Mouse (Mus musculus): Measurements from ENCODE around the gene Cyp26c1.

Cyp26c1 gene

GRCm38 (mm10) chr19:37685281-37685680 is at the start of gene Cyp26c1:
TSS of gene Cyp26c1 (plus strand) at chr19:37685581.
- H3K36me3 ChIP-seq (ENCODE audit: insufficient read depth, low read length): no peaks in the 10 kb centered on the region
- TF ChIP-seq NANOG (IDR thresholded peaks at IDR 0.05; ENCODE audit: borderline replicate concordance, low read length) (no peak), POU5F1 (IDR thresholded peaks at IDR 0.05; ENCODE audit: borderline replicate concordance, low read length) (no peak), CTCF (conservative IDR thresholded peaks at IDR 0.05; ENCODE audit: low read length) (no peak)
- peaks cover 76% of the 10 kb centered on the region for H3K27me3 ChIP-seq (ENCODE audit: insufficient read depth, low read length)
- H3K9me3 ChIP-seq (ENCODE audit: low read length): no peaks in the 10 kb centered on the region
- peaks cover 48% of the 10 kb centered on the region for H3K4me1 ChIP-seq (replicated peaks; ENCODE audit: low read depth, low read length)
- H3K4me3 ChIP-seq (replicated peaks; ENCODE audit: low read length): peak within 1 kb of the TSS; percentile 63

GRCm38 (mm10) chr19:37647994-37648393 is 37.4 kb upstream of the Cyp26c1 start:
- no peaks in the 10 kb centered on the region for H3K36me3 ChIP-seq (ENCODE audit: insufficient read depth, low read length)
- peaks cover 5% of the 10 kb centered on the region; the same call in 1 of the 2 replicates for H3K4me1 ChIP-seq (replicated peaks; ENCODE audit: low read depth, low read length)
- no peaks in the 10 kb centered on the region for H3K27me3 ChIP-seq (ENCODE audit: insufficient read depth, low read length)
- no peak overlapping the region for H3K4me3 ChIP-seq (replicated peaks; ENCODE audit: low read length)
- TF ChIP-seq POU5F1 (IDR thresholded peaks at IDR 0.05; ENCODE audit: borderline replicate concordance, low read length) (no peak), NANOG (IDR thresholded peaks at IDR 0.05; ENCODE audit: borderline replicate concordance, low read length) (no peak), CTCF (conservative IDR thresholded peaks at IDR 0.05; ENCODE audit: low read length) (no peak)
- no peaks in the 10 kb centered on the region for H3K9me3 ChIP-seq (ENCODE audit: low read length)

- TF ChIP-seq CTCF (conservative IDR thresholded peaks at IDR 0.05; ENCODE audit: low read length): no peak
- no peak for TF ChIP-seq NANOG (IDR thresholded peaks at IDR 0.05; ENCODE audit: borderline replicate concordance, low read length)
- TF ChIP-seq POU5F1 (IDR thresholded peaks at IDR 0.05; ENCODE audit: borderline replicate concordance, low read length): no peak
- peaks cover 9% of the 10 kb centered on the region; the same call in 1 of the 2 replicates for H3K4me1 ChIP-seq (replicated peaks; ENCODE audit: low read depth, low read length)
Observed at GRCm38 (mm10) chr19:37650526-37650925, 34.9 kb upstream of the Cyp26c1 start.

GRCm38 (mm10) chr19:37654012-37654411 is 31.4 kb upstream of the Cyp26c1 start:
- TF ChIP-seq CTCF (conservative IDR thresholded peaks at IDR 0.05; ENCODE audit: low read length): no peak
- TF ChIP-seq POU5F1 (IDR thresholded peaks at IDR 0.05; ENCODE audit: borderline replicate concordance, low read length): no peak
- no peak for TF ChIP-seq NANOG (IDR thresholded peaks at IDR 0.05; ENCODE audit: borderline replicate concordance, low read length)
- 0 out of 2 replicates have a peak, but pooled peaks cover 3% of the 10 kb centered on the region for H3K9me3 ChIP-seq (ENCODE audit: low read length)
- H3K36me3 ChIP-seq (ENCODE audit: insufficient read depth, low read length): no peaks in the 10 kb centered on the region
- no peak overlapping the region for H3K4me3 ChIP-seq (replicated peaks; ENCODE audit: low read length)
- H3K4me1 ChIP-seq (replicated peaks; ENCODE audit: low read depth, low read length): peaks cover 28% of the 10 kb centered on the region
- H3K27me3 ChIP-seq (ENCODE audit: insufficient read depth, low read length): no peaks in the 10 kb centered on the region

More at GRCm38 (mm10) chr19:37650526-37650925, 34.9 kb upstream of the Cyp26c1 start:
- Histone ChIP-seq H3K36me3 (ENCODE audit: insufficient read depth, low read length) (no peaks in the 10 kb centered on the region), H3K4me3 (replicated peaks; ENCODE audit: low read length) (no peak overlapping the region), H3K9me3 (ENCODE audit: low read length) (0 out of 2 replicates have a peak, but pooled peaks cover 3% of the 10 kb centered on the region), H3K27me3 (ENCODE audit: insufficient read depth, low read length) (no peaks in the 10 kb centered on the region)

- Histone ChIP-seq H3K4me1 (replicated peaks; ENCODE audit: low read depth, low read length) (peaks cover 39% of the 10 kb centered on the region), H3K27me3 (ENCODE audit: insufficient read depth, low read length) (no peaks in the 10 kb centered on the region), H3K36me3 (ENCODE audit: insufficient read depth, low read length) (no peaks in the 10 kb centered on the region), H3K4me3 (replicated peaks; ENCODE audit: low read length) (no peak overlapping the region), H3K9me3 (ENCODE audit: low read length) (0 out of 2 replicates have a peak, but pooled peaks cover 3% of the 10 kb centered on the region)
- TF ChIP-seq POU5F1 (IDR thresholded peaks at IDR 0.05; ENCODE audit: borderline replicate concordance, low read length): no peak
- no peak for TF ChIP-seq CTCF (conservative IDR thresholded peaks at IDR 0.05; ENCODE audit: low read length)
- TF ChIP-seq NANOG (IDR thresholded peaks at IDR 0.05; ENCODE audit: borderline replicate concordance, low read length): no peak
Observed at GRCm38 (mm10) chr19:37656441-37656840, 28.9 kb upstream of the Cyp26c1 start.

GRCm38 (mm10) chr19:37665256-37665655 is 20.1 kb upstream of the Cyp26c1 start:
- Histone ChIP-seq H3K4me3 (replicated peaks; ENCODE audit: low read length) (no peak overlapping the region), H3K9me3 (ENCODE audit: low read length) (no peaks in the 10 kb centered on the region), H3K4me1 (replicated peaks; ENCODE audit: low read depth, low read length) (peaks cover 9% of the 10 kb centered on the region), H3K36me3 (ENCODE audit: insufficient read depth, low read length) (0 out of 2 replicates have a peak, but pooled peaks cover 4% of the 10 kb centered on the region), H3K27me3 (ENCODE audit: insufficient read depth, low read length) (no peaks in the 10 kb centered on the region)
- TF ChIP-seq POU5F1 (IDR thresholded peaks at IDR 0.05; ENCODE audit: borderline replicate concordance, low read length) (no peak), NANOG (IDR thresholded peaks at IDR 0.05; ENCODE audit: borderline replicate concordance, low read length) (no peak), CTCF (conservative IDR thresholded peaks at IDR 0.05; ENCODE audit: low read length) (no peak)

- Histone ChIP-seq H3K27me3 (ENCODE audit: insufficient read depth, low read length) (no peaks in the 10 kb centered on the region), H3K36me3 (ENCODE audit: insufficient read depth, low read length) (no peaks in the 10 kb centered on the region), H3K4me1 (replicated peaks; ENCODE audit: low read depth, low read length) (peaks cover 11% of the 10 kb centered on the region), H3K9me3 (ENCODE audit: low read length) (no peaks in the 10 kb centered on the region), H3K4me3 (replicated peaks; ENCODE audit: low read length) (no peak overlapping the region)
- TF ChIP-seq NANOG (IDR thresholded peaks at IDR 0.05; ENCODE audit: borderline replicate concordance, low read length) (no peak), POU5F1 (IDR thresholded peaks at IDR 0.05; ENCODE audit: borderline replicate concordance, low read length) (no peak), CTCF (conservative IDR thresholded peaks at IDR 0.05; ENCODE audit: low read length) (no peak)
Observed at GRCm38 (mm10) chr19:37667855-37668594, 17.4 kb upstream of the Cyp26c1 start.

- Histone ChIP-seq H3K9me3 (ENCODE audit: low read length) (no peaks in the 10 kb centered on the region), H3K4me3 (replicated peaks; ENCODE audit: low read length) (no peak overlapping the region), H3K27me3 (ENCODE audit: insufficient read depth, low read length) (no peaks in the 10 kb centered on the region), H3K4me1 (replicated peaks; ENCODE audit: low read depth, low read length) (peaks cover 10% of the 10 kb centered on the region), H3K36me3 (ENCODE audit: insufficient read depth, low read length) (no peaks in the 10 kb centered on the region)
- no peak for TF ChIP-seq CTCF (conservative IDR thresholded peaks at IDR 0.05; ENCODE audit: low read length)
- TF ChIP-seq POU5F1 (IDR thresholded peaks at IDR 0.05; ENCODE audit: borderline replicate concordance, low read length): no peak
- TF ChIP-seq NANOG (IDR thresholded peaks at IDR 0.05; ENCODE audit: borderline replicate concordance, low read length): no peak
Observed at GRCm38 (mm10) chr19:37668657-37669056, 16.7 kb upstream of the Cyp26c1 start.
